Mouse (Mus musculus): ENCODE results near the gene Lilra5. TPM values are rescaled to one million over a fixed set of nuclear protein-coding genes. Genes with fewer than 3 reads are reported as not detected.

Lilra5 gene
- total and polyA plus RNA-seq, 3 experiments, result not detected

GRCm38 (mm10) chr7:4215805-4216204 is 21.7 kb upstream of the Lilra5 start:
- Histone ChIP-seq H3K79me2 (replicated peaks; ENCODE audit: control insufficient read depth, extremely low read depth, insufficient read depth, poor library complexity, severe bottlenecking) (no peaks in the 10 kb centered on the region), H3K36me3 (replicated peaks in 1 of 2; ENCODE audit: control insufficient read depth in 1 of 2, insufficient read depth in 1 of 2, low read length in 1 of 2) (no peaks in the 10 kb centered on the region), H3K9me3 (replicated peaks; ENCODE audit: low read length) (no peaks in the 10 kb centered on the region), H3K9ac (ENCODE audit: insufficient read depth, low read depth) (no peak overlapping the region), H3K27me3 (replicated peaks) (no peaks in the 10 kb centered on the region), H3K4me3 (replicated peaks in 1 of 3; ENCODE audit: low read depth in 2 of 3, low read length in 2 of 3, poor library complexity in 1 of 3) (no peak overlapping the region), H3K4me1 (ENCODE audit: control insufficient read depth in 1 of 2, insufficient read depth in 2 of 2) (no peaks in the 10 kb centered on the region), H3K27ac (ENCODE audit: insufficient read depth, low read depth) (no peak overlapping the region), H3K4me2 (ENCODE audit: insufficient read depth, low read depth, poor library complexity, severe bottlenecking) (no peak overlapping the region)
- in situ Hi-C loops (cut with MboI; ENCODE audit: low pct_ligation_motif_present, low pct_unique_long_range_greater_than_20kb, low sequenced_read_pairs), result no loop called here
- no peak for TF ChIP-seq NRF1 (IDR thresholded peaks at IDR 0.05; ENCODE audit: low read depth, low read length)
- no peak for TF ChIP-seq CTCF (conservative IDR thresholded peaks at IDR 0.05 in 1 of 2, IDR thresholded peaks at IDR 0.05 in 1 of 2; ENCODE audit: low read depth in 2 of 2, low read length in 2 of 2)
- no peak for TF ChIP-seq USF2 (conservative IDR thresholded peaks at IDR 0.05; ENCODE audit: low read depth, low read length)
- no peak for TF ChIP-seq ELF1 (IDR thresholded peaks at IDR 0.05; ENCODE audit: low read depth, low read length)
- no peak for TF ChIP-seq RAD21 (IDR thresholded peaks at IDR 0.05; ENCODE audit: low read depth, low read length)
- no peak for TF ChIP-seq JUND (conservative IDR thresholded peaks at IDR 0.05; ENCODE audit: low read depth, low read length)
- TF ChIP-seq ZMIZ1 (IDR thresholded peaks at IDR 0.05; ENCODE audit: low read depth, low read length), result no peak
- TF ChIP-seq TBP (conservative IDR thresholded peaks at IDR 0.05; ENCODE audit: low read depth, low read length), result no peak
- TF ChIP-seq E2F4 (IDR thresholded peaks at IDR 0.05; ENCODE audit: insufficient replicate concordance, low read depth, low read length), result no peak
- no peak for TF ChIP-seq CHD1 (IDR thresholded peaks at IDR 0.05; ENCODE audit: low read depth, low read length)
- no peak for TF ChIP-seq POLR2A (IDR thresholded peaks at IDR 0.05; ENCODE audit: low read depth, low read length)
- TF ChIP-seq KAT2A (IDR thresholded peaks at IDR 0.05; ENCODE audit: insufficient replicate concordance, low read length), result no peak
- no peak for TF ChIP-seq NELFE (IDR thresholded peaks at IDR 0.05; ENCODE audit: low read depth, low read length)
- DNase-seq (ENCODE audit: extremely low read depth), result no peak
- dilution Hi-C loops (cut with MboI; ENCODE audit: extremely low pct_ligation_motif_present, extremely low pct_unique_long_range_greater_than_20kb, low sequenced_read_pairs), result no loop called here

GRCm38 (mm10) chr7:4235536-4235935 is 2.0 kb upstream of the Lilra5 start:
- no peak for DNase-seq (ENCODE audit: extremely low read depth)
- no peaks in the 10 kb centered on the region for H3K27me3 ChIP-seq (replicated peaks)
- H3K9ac ChIP-seq (ENCODE audit: insufficient read depth, low read depth), result no peak overlapping the region
- TF ChIP-seq UBTF (IDR thresholded peaks at IDR 0.05; ENCODE audit: low read depth, low read length) (no peak), ZMIZ1 (IDR thresholded peaks at IDR 0.05; ENCODE audit: low read depth, low read length) (no peak), SIN3A (IDR thresholded peaks at IDR 0.05; ENCODE audit: low read length) (no peak), ELF1 (IDR thresholded peaks at IDR 0.05; ENCODE audit: low read depth, low read length) (no peak), MXI1 (IDR thresholded peaks at IDR 0.05; ENCODE audit: low read depth, low read length) (no peak), POLR2A (IDR thresholded peaks at IDR 0.05; ENCODE audit: low read depth, low read length) (no peak), CHD1 (IDR thresholded peaks at IDR 0.05; ENCODE audit: low read depth, low read length) (no peak), IRF4 (IDR thresholded peaks at IDR 0.05; ENCODE audit: low read depth, low read length) (no peak), POLR2AphosphoS2 (IDR thresholded peaks at IDR 0.05; ENCODE audit: low read depth, low read length) (no peak), GABPA (IDR thresholded peaks at IDR 0.05; ENCODE audit: insufficient replicate concordance, low read depth, low read length) (no peak)
- H3K4me2 ChIP-seq (ENCODE audit: insufficient read depth, low read depth, poor library complexity, severe bottlenecking), result no peak overlapping the region
- dilution Hi-C loops (cut with MboI; ENCODE audit: extremely low pct_ligation_motif_present, extremely low pct_unique_long_range_greater_than_20kb, low sequenced_read_pairs) (no loop called here), in situ Hi-C loops (cut with MboI; ENCODE audit: low pct_ligation_motif_present, low pct_unique_long_range_greater_than_20kb, low sequenced_read_pairs) (no loop called here)
- no peak overlapping the region for H3K27ac ChIP-seq (ENCODE audit: insufficient read depth, low read depth)
- H3K4me1 ChIP-seq (ENCODE audit: control insufficient read depth in 1 of 2, insufficient read depth in 2 of 2), result peaks cover 0 to 3% of the 10 kb centered on the region in 2 experiments; a peak in 1 of 4 replicates
- H3K9me3 ChIP-seq (replicated peaks; ENCODE audit: low read length), result no peaks in the 10 kb centered on the region
- H3K36me3 ChIP-seq (replicated peaks in 1 of 2; ENCODE audit: control insufficient read depth in 1 of 2, insufficient read depth in 1 of 2, low read length in 1 of 2), result no peaks in the 10 kb centered on the region
- no peak overlapping the region for H3K4me3 ChIP-seq (replicated peaks in 1 of 3; ENCODE audit: low read depth in 2 of 3, low read length in 2 of 3, poor library complexity in 1 of 3)
- no peaks in the 10 kb centered on the region for H3K79me2 ChIP-seq (replicated peaks; ENCODE audit: control insufficient read depth, extremely low read depth, insufficient read depth, poor library complexity, severe bottlenecking)
